Mouse (Mus musculus): ENCODE measurements around the gene Bcar3. TPM values are rescaled to one million over a fixed set of nuclear protein-coding genes. Genes with fewer than 3 reads are reported as not detected.
A peak's percentile ranks its signal among the peaks of the same experiment; 100 is the strongest.

The Bcar3 gene
- total RNA-seq, 2 experiments from 2014 or later: 14.5 to 17.0 TPM

DNA sequence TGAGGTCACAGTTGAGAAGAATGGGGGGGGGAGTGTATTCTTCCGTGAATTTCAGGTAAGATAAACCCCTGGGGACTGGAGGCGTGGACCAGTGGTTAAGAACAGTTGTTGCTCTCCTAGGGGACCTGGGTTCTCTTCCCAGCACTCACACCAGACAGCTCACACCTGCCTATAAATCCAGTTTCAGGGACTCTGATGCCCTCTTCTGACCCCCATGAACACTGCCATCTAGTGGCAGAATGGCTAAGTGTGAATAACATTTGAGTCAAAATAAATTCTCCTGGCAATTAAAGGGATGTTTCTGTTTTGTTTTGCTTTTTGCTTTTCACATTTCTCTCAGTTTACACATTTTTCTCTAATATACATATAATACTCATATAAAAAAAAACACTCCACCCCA, 174.0 kb downstream of the Bcar3 start:
- intact Hi-C loops (cut with DNase I): no loop called here
- no peak for DNase-seq (ENCODE audit: low spot score in 2 of 2)

- intact Hi-C loops (cut with DNase I): no loop called here
- DNase-seq (ENCODE audit: low spot score in 2 of 2): no peak
Observed at GRCm38 (mm10) chr3:122470326-122471016, 176.5 kb downstream of the Bcar3 start.

DNA sequence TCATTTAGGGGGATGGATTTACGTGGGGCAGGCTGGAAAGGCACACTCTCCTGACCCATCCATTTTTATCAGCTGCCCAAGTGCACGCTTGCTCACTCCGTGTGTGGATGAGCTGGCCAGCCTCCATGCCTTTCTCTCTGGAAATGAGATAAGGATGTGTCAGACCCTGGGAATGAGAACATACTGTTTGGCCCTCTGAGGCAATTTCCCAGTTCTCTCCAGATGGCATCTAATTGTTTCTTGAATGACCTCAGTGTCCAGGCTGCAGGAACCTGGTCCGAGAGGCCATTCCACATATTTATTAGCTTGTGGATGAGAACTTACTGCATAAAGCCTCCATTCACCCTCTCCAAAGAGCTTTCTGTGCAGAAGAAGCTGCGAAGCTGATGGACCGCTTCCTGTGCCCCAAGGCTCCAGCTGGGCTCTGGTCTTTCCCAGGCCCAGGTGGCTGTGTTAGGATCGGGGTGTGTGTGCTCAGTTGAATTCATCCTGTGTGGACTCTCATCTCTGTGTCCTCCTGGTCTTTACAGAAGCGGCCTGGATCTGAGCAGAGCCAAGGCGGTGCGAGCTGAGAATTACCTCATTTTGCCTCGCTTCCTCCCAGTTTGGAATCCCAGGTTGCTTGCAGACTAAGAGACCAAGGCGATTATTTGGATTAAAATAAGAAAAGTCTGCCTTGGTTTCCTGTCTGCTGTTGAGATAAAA, 177.2 kb downstream of the Bcar3 start:
- intact Hi-C loops (cut with DNase I): no loop called here
- no peak for DNase-seq (ENCODE audit: low spot score in 2 of 2)

DNA sequence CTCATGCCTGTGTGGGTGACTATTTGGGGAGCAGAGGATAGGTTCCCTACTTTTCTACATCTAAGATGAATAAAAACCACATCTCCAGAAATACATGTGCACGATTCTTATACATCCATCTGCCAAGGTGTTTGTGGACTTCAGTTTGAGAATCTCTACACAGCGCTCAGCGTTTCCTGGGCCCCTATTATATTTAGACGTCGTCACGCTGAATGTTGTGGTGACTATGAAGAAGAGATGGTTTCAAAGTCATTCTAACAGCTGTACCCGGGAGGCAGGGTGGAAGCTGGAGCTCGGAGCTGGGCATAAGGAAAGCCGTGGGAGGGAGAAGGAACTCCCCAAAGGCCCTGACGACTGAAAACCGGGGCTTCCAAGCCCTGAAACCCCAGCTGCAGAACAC, 178.5 kb downstream of the Bcar3 start:
- peak in 1 of 2 experiments; percentile 42 for DNase-seq (ENCODE audit: low spot score in 2 of 2)
- intact Hi-C loops (cut with DNase I): no loop called here

GRCm38 (mm10) chr3:122473523-122474034, 179.6 kb downstream of the Bcar3 start:
- DNase-seq (ENCODE audit: low spot score in 2 of 2): no peak
- intact Hi-C loops (cut with DNase I): no loop called here

DNA sequence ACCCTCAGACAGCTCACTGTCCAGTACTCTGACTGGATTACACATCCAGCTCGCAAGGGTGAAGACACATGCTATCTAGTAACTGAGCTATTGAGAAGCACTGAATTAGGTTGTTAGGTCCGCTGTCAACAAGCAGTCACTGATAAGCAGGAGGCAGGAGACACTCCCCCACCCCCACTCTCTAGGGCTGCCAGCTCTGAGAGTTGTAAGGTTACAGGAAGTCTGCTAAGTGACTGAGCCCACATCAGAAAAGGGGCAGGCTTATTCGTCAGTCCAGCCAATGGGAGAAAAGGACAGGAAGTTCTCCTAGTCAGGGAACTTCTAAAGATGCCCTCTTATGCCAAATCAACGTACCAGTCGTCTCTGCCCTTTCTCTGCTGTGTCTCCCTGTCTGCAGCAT, 180.1 kb downstream of the Bcar3 start:
- intact Hi-C loops (cut with DNase I): no loop called here
- no peak for DNase-seq (ENCODE audit: low spot score in 2 of 2)

GRCm38 (mm10) chr3:122474796-122475195, 180.9 kb downstream of the Bcar3 start:
- no peak for DNase-seq (ENCODE audit: low spot score in 2 of 2)
- intact Hi-C loops (cut with DNase I): loop anchor here (5.0 kb wide), 1 partner anchor 143 kb away; the partner anchor contains the start of gene Fnbp1l

DNA sequence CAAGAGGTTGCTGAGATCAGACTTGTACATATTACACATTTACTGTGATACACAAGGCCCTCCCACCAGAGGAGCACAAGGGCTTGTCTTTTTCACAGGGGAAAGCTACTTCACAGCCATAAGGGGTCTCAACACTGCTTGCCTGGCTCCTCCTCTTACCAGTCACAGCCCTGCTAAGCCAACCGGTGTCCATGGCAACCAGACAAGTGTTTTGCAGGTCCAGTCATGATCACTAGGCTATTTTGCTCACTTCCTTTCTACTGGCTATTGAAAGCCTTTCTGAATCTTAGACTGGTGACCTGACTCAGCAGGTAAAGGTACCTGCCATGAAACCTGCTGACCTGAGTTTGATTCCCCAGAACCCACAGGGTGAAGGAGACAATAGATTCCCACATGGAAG, 181.8 kb downstream of the Bcar3 start:
- intact Hi-C loops (cut with DNase I): loop anchor here (5.0 kb wide), 1 partner anchor 142 kb away; the partner anchor contains the start of gene Fnbp1l
- DNase-seq (ENCODE audit: low spot score in 2 of 2): no peak

DNA sequence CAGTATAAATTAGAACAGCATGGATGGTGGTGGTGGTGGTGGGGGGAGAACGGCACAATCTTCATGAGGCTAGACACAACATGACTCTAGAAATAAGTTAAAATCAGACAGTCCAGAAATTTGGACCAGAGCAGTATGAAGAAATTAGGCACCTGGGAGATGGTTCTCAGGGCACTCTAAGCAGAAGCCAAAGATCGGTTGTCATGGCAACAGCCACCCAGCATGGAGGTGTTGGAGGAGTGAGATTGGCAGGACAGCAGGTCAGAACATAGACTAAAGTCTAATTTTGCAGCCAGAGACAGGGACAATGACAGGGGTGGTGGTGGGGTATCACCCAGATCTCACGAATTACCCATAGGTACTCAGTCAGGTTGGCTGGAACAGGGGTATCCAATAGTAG, 182.7 kb downstream of the Bcar3 start:
- intact Hi-C loops (cut with DNase I): loop anchor here (5.0 kb wide), 1 partner anchor 141 kb away; the partner anchor contains the start of gene Fnbp1l
- no peak for DNase-seq (ENCODE audit: low spot score in 2 of 2)

DNA sequence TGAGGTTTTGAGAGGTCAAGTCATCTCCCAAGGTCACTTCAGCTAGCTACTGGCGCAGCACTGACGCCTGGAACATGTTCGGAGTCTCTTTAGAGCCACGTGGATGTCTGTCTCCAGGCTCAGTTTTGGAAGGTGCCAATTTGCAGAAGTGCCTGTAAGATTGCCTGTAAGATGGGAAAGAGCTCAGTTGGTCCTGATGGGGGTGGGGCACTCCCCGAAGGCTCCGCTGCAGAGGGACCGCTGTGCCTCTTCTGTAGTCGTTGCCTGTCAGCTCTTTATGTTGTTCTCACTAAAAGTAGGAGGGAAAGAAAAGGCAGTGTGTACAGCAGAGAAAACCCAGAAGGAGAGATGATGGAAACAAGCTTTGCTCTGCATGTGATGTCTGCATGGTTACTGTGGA, 183.6 kb downstream of the Bcar3 start:
- intact Hi-C loops (cut with DNase I): loop anchor here (5.0 kb wide), 1 partner anchor 140 kb away; the partner anchor contains the start of gene Fnbp1l
- DNase-seq (ENCODE audit: low spot score in 2 of 2): no peak

- intact Hi-C loops (cut with DNase I): loop anchor here (5.0 kb wide), 1 partner anchor 139 kb away; the partner anchor contains the start of gene Fnbp1l
- DNase-seq (ENCODE audit: low spot score in 2 of 2): peak in 1 of 2 experiments; percentile 66
Observed at GRCm38 (mm10) chr3:122478735-122479134, 184.8 kb downstream of the Bcar3 start.

- intact Hi-C loops (cut with DNase I): no loop called here
- DNase-seq (ENCODE audit: low spot score in 2 of 2): no peak
Observed at GRCm38 (mm10) chr3:122480065-122480675, 186.2 kb downstream of the Bcar3 start.

- intact Hi-C loops (cut with DNase I): no loop called here
- no peak for DNase-seq (ENCODE audit: low spot score in 2 of 2)
Observed at GRCm38 (mm10) chr3:122480986-122481385, 187.1 kb downstream of the Bcar3 start.

DNA sequence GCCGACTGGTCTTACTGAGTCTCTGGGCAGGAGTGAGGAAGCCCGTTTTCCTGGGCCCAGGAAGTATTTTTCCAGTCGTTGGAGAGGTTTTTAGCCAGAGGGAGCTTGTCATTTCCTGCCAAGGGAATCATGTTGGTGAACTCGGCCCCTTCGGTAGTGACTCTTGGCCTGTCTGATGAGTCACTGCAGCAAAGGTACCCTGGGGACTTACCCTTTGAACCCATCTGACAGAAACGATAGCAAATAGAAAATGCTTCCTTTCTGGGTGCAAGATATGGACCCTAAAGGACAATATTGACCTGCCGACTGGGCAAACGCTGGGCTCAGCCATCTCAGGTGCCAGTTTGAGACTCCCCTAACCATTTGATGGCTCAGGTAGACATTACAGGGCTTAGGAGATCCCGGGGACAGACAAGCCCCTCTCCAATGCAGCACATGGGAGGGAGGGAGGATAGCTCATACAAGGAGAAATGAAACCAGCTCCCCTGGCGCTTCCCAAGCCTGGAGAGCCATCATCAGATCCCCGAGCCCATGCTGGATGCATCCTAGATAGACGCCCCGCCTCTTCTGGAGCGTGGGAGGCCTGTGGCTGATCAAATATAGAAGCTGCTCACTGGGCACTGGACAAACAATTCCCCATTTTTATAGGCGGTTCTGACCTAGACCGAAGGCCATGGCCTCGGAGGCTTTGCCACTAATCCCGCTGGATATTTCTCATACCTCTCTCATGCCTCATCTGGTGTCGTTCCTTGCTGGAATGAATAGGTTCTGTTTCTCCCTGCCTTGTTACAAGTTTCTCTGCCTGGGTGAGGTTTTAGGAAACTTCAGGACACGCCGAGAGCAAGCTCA, 188.2 kb downstream of the Bcar3 start:
- intact Hi-C loops (cut with DNase I): no loop called here
- DNase-seq (ENCODE audit: low spot score in 2 of 2): no peak

- no peak for DNase-seq (ENCODE audit: low spot score in 2 of 2)
- intact Hi-C loops (cut with DNase I): no loop called here
Observed at GRCm38 (mm10) chr3:122483066-122483782, 189.3 kb downstream of the Bcar3 start.

DNA sequence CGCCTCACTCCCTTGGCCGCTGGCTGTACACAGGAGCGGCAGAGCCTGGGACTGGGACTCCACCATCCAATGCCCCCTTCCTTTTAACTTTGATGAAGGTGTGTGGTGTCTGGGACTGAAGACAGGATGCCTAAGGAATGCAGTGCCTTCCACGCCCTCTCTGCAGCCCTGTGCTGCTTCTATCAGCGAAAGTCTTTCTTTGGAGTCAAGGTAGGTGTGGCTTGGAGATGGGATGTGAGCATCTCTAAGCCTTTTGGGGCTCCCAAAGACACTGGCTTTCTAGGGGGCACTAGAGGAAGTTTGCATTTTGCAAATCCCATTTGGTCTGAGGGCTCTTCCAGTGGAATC, 189.8 kb downstream of the Bcar3 start:
- no peak for DNase-seq (ENCODE audit: low spot score in 2 of 2)
- intact Hi-C loops (cut with DNase I): no loop called here

- DNase-seq (ENCODE audit: low spot score in 2 of 2): no peak
- intact Hi-C loops (cut with DNase I): no loop called here
Observed at GRCm38 (mm10) chr3:122484301-122484700, 190.4 kb downstream of the Bcar3 start.

GRCm38 (mm10) chr3:122485699-122486098, 191.8 kb downstream of the Bcar3 start:
- intact Hi-C loops (cut with DNase I): no loop called here
- DNase-seq (ENCODE audit: low spot score in 2 of 2): no peak

- intact Hi-C loops (cut with DNase I): no loop called here
- DNase-seq (ENCODE audit: low spot score in 2 of 2): no peak
Observed at GRCm38 (mm10) chr3:122486193-122486592, 192.3 kb downstream of the Bcar3 start.
